Mouse (Mus musculus) heart, embryonic 12.5 days (tissue): Measurements from ENCODE around the gene Unc13b. TPM values are rescaled to one million over a fixed set of nuclear protein-coding genes. Genes with fewer than 3 reads are reported as not detected.
"Not testable (repeated sequence)": the region's sequence is repeated elsewhere in the genome, so short reads cannot be mapped to it uniquely, and the experiment has no call there.

Experiments used
- ATAC-seq: fragments of 200-750 bp; cut with Nextera tagmentation; 2 replicates; pipeline ENCODE4 v1.8.0; 2017; ENCODE audit warnings: moderate TSS enrichment, moderate library complexity; ENCODE audit not compliant: insufficient number of reproducible peaks, low FRiP score
- H3K27ac ChIP-seq: fragments of 300-500 bp; sonication (generic); 2 replicates; pipeline ENCODE4 v1.5.1; 2016; ENCODE audit warnings: mild to moderate bottlenecking, moderate library complexity; ENCODE audit not compliant: poor library complexity, severe bottlenecking
- H3K27me3 ChIP-seq: fragments of 300-500 bp; sonication (generic); replicated peaks from 2 replicates; pipeline ENCODE4 v1.6.1; 2016; ENCODE audit warnings: mild to moderate bottlenecking, moderate library complexity
- H3K36me3 ChIP-seq: fragments of 300-500 bp; sonication (generic); 2 replicates; pipeline ENCODE4 v1.6.1; 2016; ENCODE audit warnings: mild to moderate bottlenecking, moderate library complexity
- H3K4me1 ChIP-seq: fragments of 300-500 bp; sonication (generic); replicated peaks from 2 replicates; pipeline ENCODE4 v1.6.1; 2016; ENCODE audit warnings: mild to moderate bottlenecking
- H3K4me2 ChIP-seq: fragments of 300-500 bp; sonication (generic); 2 replicates; pipeline ENCODE4 v1.6.1; 2016; ENCODE audit warnings: mild to moderate bottlenecking, moderate library complexity
- H3K4me3 ChIP-seq: fragments of 300-500 bp; sonication (generic); 2 replicates; pipeline ENCODE4 v1.5.1; 2016; ENCODE audit warnings: mild to moderate bottlenecking
- H3K9ac ChIP-seq: fragments of 300-500 bp; sonication (generic); 2 replicates; pipeline ENCODE4 v1.6.1; 2016; ENCODE audit warnings: mild to moderate bottlenecking, moderate library complexity
- H3K9me3 ChIP-seq: fragments of 300-500 bp; sonication (generic); replicated peaks from 2 replicates; pipeline ENCODE4 v1.6.1; 2016; ENCODE audit warnings: mild to moderate bottlenecking, moderate library complexity
- WGBS: fragments of 180-500 bp; shearing (Covaris S2); methylation state at CpG from one replicate; pipeline ENCODE4 v1.1.7; 2016; 5-methylcytosine and 5-hydroxymethylcytosine counted together
- polyA plus RNA-seq: library from polyadenylated mRNA; unstranded; fragments of >200 nt; fragmentation: Nextera tagmentation; extraction: Ambion mirVana; gene quantifications from 2 replicates; pipeline ENCODE4 v1.2.1, GENCODE M21; 2016

Gene Unc13b
- polyA plus RNA-seq, 1 experiment from 2014 or later = 15.1 TPM

DNA sequence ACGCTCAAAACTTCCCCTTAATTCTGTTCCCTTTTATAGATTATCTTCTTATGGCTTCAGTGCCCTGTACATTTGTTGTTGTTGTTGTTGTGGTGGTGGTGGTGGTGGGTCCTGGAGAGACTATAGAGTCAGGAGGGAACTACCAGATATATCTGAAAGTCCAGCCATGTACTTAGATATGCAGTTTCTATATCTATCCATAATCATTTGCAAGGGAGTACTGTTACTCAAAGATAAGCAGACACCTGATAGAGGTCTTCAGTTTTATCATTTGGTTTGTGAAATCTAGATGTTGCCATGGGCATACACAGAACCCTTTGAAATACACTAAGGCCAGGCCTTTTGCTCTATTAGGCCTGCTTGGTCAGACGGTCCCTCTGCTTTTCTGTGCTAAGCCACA is 55.8 kb downstream of the Unc13b start:
- no peak for ATAC-seq
- Histone ChIP-seq H3K4me3 (no peak overlapping the region), H3K27ac (no peak overlapping the region), H3K4me2 (no peak overlapping the region), H3K9me3 (no peaks in the 10 kb centered on the region), H3K27me3 (no peaks in the 10 kb centered on the region), H3K9ac (no peak overlapping the region), H3K4me1 (no peaks in the 10 kb centered on the region), H3K36me3 (peaks cover 6% of the 10 kb centered on the region; the same call in 1 of the 2 replicates)
- 69% methylated on average over 2 of the region's 2 CpGs for WGBS

DNA sequence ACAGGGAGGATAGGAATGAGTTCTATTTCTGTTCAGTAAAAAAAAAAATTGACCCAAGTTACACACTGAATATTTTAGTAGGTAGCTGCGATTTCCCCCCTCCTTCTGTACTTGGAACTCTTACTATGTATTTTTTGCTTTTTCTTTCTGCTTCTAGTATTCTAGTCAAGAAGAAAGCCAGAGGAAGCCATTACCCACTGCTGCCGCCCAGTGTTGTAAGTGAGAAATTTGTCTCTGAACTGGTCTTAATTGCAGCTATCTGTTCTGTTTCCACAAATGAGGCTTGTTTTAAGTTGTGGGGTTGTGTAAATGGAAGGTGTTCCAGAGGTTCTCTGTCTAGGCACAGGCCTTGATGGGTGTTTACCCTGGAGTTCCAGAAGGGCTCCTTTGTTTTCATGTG is 56.2 kb downstream of the Unc13b start:
- Histone ChIP-seq H3K36me3 (peaks cover 6% of the 10 kb centered on the region; the same call in 1 of the 2 replicates), H3K27me3 (no peaks in the 10 kb centered on the region), H3K9ac (no peak overlapping the region), H3K27ac (no peak overlapping the region), H3K4me1 (no peaks in the 10 kb centered on the region), H3K4me3 (no peak overlapping the region), H3K9me3 (no peaks in the 10 kb centered on the region), H3K4me2 (no peak overlapping the region)
- 12% methylated on average over 2 of the region's 2 CpGs for WGBS
- no peak for ATAC-seq

DNA sequence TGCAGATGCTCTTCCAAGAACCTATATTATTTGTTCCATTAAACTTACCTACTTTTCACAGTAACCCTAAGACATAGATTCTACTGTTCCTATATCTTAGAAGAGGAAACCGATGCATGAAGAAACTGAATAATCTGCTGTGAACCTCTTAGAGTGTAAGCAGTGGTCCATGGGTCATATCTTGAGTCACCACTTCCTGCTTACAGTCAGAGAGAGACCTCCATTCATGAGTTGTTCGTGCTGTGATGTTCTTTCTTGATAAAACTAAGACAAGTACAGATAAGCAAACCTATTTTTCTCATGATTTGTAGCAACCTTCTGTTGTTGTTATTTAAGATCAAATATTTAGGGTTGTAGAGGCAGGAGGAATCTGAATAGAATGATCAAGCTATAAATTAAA is 57.5 kb downstream of the Unc13b start:
- Histone ChIP-seq H3K9ac (no peak overlapping the region), H3K27ac (no peak overlapping the region), H3K36me3 (no peaks in the 10 kb centered on the region), H3K4me3 (no peak overlapping the region), H3K27me3 (no peaks in the 10 kb centered on the region), H3K4me1 (no peaks in the 10 kb centered on the region), H3K4me2 (no peak overlapping the region), H3K9me3 (no peaks in the 10 kb centered on the region)
- 46% methylated on average over 2 of the region's 2 CpGs for WGBS
- ATAC-seq = no peak

DNA sequence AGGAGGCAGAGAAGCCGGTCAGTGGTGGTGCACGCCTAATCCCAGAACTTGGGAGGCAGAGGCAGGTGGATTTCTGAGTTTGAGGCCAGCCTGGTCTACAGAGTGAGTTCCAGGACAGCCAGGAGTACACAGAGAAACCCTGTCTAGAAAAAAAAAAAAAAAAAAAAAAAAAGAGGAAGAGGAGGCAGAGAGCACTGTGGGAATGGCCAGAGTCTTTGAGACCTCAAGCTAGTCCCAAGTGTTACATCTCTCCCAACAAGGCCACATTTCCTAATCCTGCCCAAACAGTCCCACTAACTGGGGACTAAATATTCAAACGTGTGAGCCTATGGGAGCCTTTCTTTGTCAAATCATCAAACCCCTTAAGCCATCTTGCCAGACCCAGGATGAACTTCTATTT is 71.0 kb downstream of the Unc13b start:
- no peak for ATAC-seq
- Histone ChIP-seq H3K9ac (no peak overlapping the region), H3K9me3 (no peaks in the 10 kb centered on the region), H3K27me3 (no peaks in the 10 kb centered on the region), H3K27ac (no peak overlapping the region), H3K36me3 (peaks cover 4% of the 10 kb centered on the region; the same call in 1 of the 2 replicates), H3K4me1 (no peaks in the 10 kb centered on the region), H3K4me3 (no peak overlapping the region), H3K4me2 (no peak overlapping the region)
- 76% methylated on average over 3 of the region's 3 CpGs for WGBS

DNA sequence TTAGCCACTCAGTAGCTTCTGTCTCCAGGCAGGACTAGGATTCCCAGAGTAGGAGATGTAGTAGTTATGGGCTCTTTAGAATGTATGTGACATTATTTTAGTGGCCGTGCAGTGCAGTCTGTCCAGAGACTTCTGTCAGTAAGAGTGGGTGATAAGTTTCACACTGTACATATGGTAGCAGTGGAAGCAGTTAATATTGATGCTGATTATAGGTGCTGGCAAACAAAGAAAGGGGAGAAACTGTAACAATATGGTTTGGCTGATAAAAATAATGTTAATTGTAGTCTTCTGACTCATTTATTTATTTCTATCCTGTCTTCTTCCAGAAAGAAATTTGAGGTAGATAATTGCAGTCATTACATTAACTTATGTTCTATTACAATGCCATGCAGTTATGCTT is 83.9 kb downstream of the Unc13b start:
- H3K27ac ChIP-seq = no peak overlapping the region
- H3K36me3 ChIP-seq = peaks cover 13% of the 10 kb centered on the region
- H3K4me2 ChIP-seq = no peak overlapping the region
- 60% methylated on average over 1 of the region's 1 CpGs for WGBS
- no peak overlapping the region for H3K9ac ChIP-seq
- H3K4me1 ChIP-seq = no peaks in the 10 kb centered on the region
- ATAC-seq = no peak
- 0 out of 2 replicates have a peak, but pooled peaks cover 2% of the 10 kb centered on the region for H3K9me3 ChIP-seq
- H3K4me3 ChIP-seq = no peak overlapping the region
- H3K27me3 ChIP-seq = no peaks in the 10 kb centered on the region

- WGBS = 92% methylated on average over 4 of the region's 4 CpGs
- H3K27ac ChIP-seq, H3K9ac ChIP-seq, H3K4me2 ChIP-seq, H3K27me3 ChIP-seq, H3K4me1 ChIP-seq, H3K4me3 ChIP-seq, H3K36me3 ChIP-seq, ATAC-seq, H3K9me3 ChIP-seq: not testable (repeated sequence)
Measured at GRCm38 (mm10) chr4:43152413-43152812, 93.7 kb downstream of the Unc13b start.

DNA sequence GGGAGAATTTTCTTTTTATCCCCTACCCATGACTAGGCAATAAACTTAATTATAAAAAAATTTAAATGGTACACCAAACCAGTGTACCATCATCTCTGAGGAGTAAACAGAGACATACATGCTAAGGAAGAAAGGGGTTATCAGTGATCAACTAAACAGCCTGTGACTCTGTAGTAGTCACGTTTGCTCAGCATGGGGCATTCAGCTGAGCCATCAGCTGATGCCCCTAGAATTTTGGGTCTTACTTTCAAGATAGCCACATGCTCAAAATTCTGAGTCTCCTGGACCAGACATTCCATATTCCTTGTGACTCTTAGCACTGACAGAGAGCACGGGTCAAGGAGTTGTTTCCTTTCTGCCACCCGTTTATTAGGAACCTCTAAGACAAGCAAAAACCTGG is 101.3 kb downstream of the Unc13b start:
- Histone ChIP-seq H3K9ac (no peak overlapping the region), H3K4me3 (no peak overlapping the region), H3K27ac (no peak overlapping the region), H3K36me3 (no peaks in the 10 kb centered on the region), H3K4me2 (no peak overlapping the region), H3K27me3 (peaks cover 3% of the 10 kb centered on the region; the same call in 1 of the 2 replicates), H3K4me1 (no peaks in the 10 kb centered on the region), H3K9me3 (no peaks in the 10 kb centered on the region)
- WGBS = 38% methylated on average over 3 of the region's 3 CpGs
- ATAC-seq = no peak

DNA sequence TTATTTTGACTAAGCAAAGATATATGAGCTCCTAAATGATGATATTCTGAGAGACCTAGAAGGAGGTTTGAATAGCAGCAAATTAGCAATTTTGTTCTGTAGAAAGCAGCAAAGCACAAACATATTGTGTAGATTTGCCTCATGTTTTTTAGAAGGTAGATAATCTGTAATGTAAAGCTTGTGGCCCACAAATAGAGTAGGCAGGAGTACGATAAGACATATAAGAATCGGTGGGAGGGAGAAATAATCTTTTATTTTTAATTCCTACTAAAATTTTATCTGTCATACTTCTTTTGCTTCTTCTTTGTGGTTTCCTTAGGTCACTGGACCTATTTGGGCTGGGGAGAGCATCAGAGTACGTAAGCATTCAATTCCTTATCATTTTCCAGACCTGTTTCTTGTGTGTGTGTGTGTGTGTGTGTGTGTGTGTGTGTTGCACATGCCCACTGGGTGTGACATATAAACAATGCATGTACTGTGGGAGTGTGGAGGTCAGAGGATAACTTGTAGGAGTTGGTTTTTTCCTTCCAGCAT is 102.4 kb downstream of the Unc13b start:
- Histone ChIP-seq H3K9ac (no peak overlapping the region), H3K4me3 (no peak overlapping the region), H3K4me2 (no peak overlapping the region), H3K4me1 (no peaks in the 10 kb centered on the region), H3K27me3 (no peaks in the 10 kb centered on the region), H3K27ac (no peak overlapping the region), H3K36me3 (no peaks in the 10 kb centered on the region), H3K9me3 (no peaks in the 10 kb centered on the region)
- no peak for ATAC-seq
- 77% methylated on average over 3 of the region's 3 CpGs for whole genome bisulfite sequencing

- H3K36me3 ChIP-seq = no peaks in the 10 kb centered on the region
- H3K4me1 ChIP-seq = no peaks in the 10 kb centered on the region
- no peak overlapping the region for H3K27ac ChIP-seq
- H3K9me3 ChIP-seq = no peaks in the 10 kb centered on the region
- H3K9ac ChIP-seq = no peak overlapping the region
- 51% methylated on average over 3 of the region's 3 CpGs for WGBS
- no peaks in the 10 kb centered on the region for H3K27me3 ChIP-seq
- no peak for ATAC-seq
- H3K4me2 ChIP-seq = no peak overlapping the region
- no peak overlapping the region for H3K4me3 ChIP-seq
Measured at GRCm38 (mm10) chr4:43163205-43163604, 104.5 kb downstream of the Unc13b start.

DNA sequence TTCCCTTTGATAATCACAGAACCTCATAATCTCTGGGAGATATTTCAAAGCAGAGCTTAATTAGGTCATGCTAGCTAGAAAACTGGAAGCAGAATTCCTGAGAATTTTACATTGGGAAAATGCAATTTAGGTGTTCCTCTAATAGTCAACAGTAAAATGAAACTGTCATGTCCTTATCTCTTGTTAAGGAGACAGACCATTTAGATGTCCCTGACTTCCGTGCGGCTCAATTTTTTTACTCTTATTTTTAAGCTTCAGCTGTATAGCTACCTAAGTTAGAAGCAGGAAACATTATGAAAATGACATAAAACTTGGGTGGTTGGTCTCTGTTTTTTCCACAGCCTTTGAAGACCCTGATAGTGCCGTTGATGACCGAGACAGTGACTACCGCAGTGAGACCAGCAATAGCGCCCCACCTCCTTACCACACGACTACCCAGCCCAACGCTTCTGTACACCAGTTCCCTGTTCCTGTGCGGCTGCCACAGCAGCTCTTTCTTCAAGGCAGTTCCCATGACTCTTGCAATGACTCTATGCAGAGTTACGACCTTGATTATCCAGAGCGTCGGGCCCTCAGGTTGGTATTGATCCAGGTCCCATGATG is 106.8 kb downstream of the Unc13b start:
- H3K9ac ChIP-seq = no peak overlapping the region
- no peak for ATAC-seq
- H3K27ac ChIP-seq = no peak overlapping the region
- H3K27me3 ChIP-seq = no peaks in the 10 kb centered on the region
- no peaks in the 10 kb centered on the region for H3K4me1 ChIP-seq
- no peaks in the 10 kb centered on the region for H3K9me3 ChIP-seq
- 84% methylated on average over 12 of the region's 12 CpGs for WGBS
- no peak overlapping the region for H3K4me3 ChIP-seq
- no peaks in the 10 kb centered on the region for H3K36me3 ChIP-seq
- H3K4me2 ChIP-seq = no peak overlapping the region

DNA sequence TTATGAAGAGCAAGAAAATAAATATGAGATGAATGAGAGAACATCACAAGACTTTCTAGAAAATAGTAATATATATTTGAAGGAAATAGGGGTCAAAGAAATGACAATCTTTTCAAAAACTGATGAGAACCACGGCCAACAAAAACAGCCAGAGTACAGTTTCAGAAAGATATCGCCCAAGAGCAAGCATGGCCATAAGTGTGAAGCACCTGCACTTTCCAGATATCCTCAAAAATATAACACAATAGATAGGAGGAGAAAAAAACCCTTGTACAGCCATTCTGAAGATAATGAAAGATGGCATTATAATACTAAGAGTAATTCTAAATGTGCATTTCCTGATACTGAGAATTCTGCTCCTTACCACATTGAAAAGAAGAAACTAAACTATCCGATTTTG is 111.3 kb downstream of the Unc13b start:
- no peak for ATAC-seq
- H3K27ac ChIP-seq = no peak overlapping the region
- H3K9me3 ChIP-seq = no peaks in the 10 kb centered on the region
- WGBS = 81% methylated on average over 3 of the region's 3 CpGs
- no peaks in the 10 kb centered on the region for H3K36me3 ChIP-seq
- H3K4me1 ChIP-seq = no peaks in the 10 kb centered on the region
- H3K4me2 ChIP-seq = no peak overlapping the region
- no peaks in the 10 kb centered on the region for H3K27me3 ChIP-seq
- no peak overlapping the region for H3K9ac ChIP-seq
- no peak overlapping the region for H3K4me3 ChIP-seq

GRCm38 (mm10) chr4:43177126-43177525 is 118.4 kb downstream of the Unc13b start:
- Histone ChIP-seq H3K9me3 (no peaks in the 10 kb centered on the region), H3K27me3 (no peaks in the 10 kb centered on the region), H3K27ac (no peak overlapping the region), H3K4me1 (no peaks in the 10 kb centered on the region), H3K36me3 (0 out of 2 replicates have a peak, but pooled peaks cover 1% of the 10 kb centered on the region), H3K4me3 (no peak overlapping the region), H3K9ac (no peak overlapping the region), H3K4me2 (no peak overlapping the region)
- no peak for ATAC-seq
- 72% methylated on average over 2 of the region's 2 CpGs for WGBS
